Mouse (Mus musculus) left cerebral cortex, adult 11 months (tissue): Measurements from ENCODE around the gene Txlng.

Experiments
- DNase-seq: peaks from one replicate; pipeline ENCODE4 v3.0.0; 2022; ENCODE audit warnings: low spot score

Txlng gene

DNA sequence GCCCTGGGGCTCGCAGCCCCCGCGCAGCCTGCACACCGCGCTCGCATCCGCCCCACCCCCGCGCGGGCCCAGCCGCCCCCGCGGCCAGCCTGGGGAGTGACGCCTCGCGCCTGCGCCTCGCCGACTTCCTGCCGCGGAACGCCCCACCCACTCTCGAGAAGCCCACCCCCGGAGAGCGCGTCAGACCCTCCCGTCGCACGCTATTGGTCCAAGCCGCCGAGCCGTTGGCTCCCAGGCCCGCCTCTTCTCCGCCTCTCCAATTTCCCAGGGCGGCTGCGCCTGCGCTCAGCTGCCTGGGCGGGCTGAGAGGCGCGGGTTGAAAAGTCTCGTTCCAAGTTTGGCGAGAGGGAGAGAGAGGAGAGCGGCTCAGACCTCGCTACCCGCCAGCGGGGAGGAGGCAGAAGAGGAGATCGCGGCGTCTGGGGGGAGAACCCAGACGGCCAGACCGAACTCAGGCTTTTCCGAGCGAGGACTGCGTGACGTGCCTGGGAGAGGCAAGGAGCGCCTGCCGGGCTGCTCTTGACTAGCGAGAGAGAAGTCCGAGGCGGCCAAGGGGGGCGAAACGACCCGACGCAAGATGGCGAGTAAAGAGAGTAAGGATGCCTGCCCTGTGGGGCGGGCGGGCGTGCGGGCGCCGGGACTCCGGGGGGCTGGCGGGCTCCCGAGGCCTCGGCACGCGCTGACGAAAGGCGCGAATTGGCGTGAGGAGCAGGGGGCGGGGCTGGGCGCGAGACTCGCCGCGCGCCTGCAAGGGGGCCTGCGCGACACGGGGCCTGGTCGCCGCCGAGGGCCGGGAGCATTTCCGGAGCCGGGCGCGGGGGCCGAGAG lies 68.9 kb downstream of the Txlng start, which contains the start of gene Rbbp7:
TSS of gene Rbbp7 (plus strand) at position 288 of the 828 bp plus-strand sequence.
- DNase-seq: peak; percentile 85

DNA sequence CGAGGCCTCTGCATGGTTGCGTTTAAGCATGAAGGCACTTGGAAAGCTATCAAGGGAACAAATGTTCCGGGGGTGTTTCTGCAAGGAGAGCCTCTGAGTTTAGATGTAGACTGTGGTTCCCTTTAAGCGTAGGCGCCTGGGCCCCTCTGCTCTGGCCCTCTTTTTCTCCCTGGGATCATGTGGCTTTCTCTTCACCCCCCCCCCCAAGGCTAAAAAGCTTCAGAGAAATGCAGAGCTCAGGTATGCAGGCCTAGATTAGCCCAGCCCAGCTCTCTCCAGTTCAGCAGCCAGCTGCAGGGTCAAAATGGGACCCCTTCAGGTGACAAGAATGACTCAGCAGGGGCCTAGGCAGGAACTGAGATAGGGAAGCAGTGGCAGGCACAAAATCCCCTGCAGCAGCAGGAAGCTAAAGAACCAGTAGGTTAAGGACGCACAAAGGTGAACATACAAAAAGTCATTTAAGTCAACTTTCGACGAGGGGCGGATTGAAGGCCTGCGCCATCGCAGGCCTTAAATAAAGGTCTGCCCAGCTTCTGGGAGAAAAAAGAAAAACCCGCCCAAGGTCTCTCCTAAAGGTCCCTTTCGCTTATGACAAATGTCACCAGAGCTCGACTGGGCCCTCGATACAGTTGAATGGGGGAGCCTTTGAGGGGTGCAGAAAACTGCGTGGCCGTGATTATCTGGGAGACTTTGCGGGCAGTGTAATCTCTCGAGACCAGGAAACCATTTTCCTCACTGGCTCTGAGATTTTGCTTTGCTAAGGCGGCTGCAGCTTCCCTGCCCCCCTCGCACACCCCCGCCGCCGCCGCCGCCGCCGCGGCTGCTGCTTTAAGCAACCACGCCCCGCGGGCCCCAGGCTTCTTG lies 69.8 kb downstream of the Txlng start:
- DNase-seq: peak; percentile 48

DNA sequence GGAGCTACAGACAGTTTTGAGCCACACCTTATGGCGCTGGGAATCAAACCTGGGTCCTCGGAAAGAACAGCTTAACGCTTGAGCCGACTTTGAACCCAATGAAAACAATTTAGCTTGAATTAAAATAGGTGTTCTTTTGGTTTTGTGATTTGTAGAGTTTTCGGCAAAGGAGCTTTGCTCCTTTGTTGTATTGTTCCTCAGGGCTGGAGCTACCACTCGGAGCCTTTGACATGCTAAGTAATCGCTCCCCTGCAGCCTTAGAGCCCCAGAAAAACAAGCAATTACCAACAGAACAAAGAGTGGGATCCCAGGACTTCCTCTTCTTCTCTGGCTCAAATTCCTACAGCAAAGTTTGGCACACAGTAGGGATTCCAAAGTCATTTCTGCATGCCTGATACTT lies 73.2 kb downstream of the Txlng start:
- DNase-seq: no peak

DNA sequence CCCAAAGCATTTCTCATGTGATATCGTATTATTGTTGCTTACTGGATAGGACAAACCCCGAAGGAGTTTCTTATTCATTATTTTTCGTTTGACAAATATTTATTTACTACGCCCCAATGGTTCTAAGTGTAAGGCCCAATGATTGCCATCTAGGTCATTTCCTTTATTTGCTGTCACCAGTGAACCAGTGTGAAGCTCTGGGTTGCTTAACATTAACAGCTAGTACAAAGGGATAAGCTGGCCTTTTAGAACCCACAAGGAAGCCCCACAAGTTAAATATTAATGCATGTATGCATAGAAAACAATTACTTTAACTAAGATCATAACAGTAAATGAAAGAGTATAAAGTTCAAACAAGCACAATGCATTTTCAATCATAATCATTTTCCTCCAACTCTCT lies 74.9 kb downstream of the Txlng start:
- DNase-seq: no peak

DNA sequence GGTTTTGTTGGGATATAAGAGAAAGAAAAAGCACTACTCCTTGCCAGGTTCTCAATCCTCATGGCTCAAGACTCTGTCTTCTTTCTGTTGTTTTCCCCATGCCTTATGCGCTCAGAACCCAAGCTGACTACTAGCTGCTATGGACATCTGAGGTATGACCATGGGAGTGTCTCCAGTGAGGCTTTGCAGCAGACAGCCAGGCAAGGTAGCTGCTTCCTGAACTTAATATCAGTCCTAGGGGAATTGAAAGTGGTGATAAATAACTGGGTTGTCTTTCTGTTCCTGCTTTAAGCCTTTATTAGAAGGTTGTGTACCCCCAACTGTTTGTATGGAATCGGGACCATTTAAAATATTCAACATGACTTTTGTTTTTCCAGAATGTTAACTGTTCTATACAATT lies 76.8 kb downstream of the Txlng start:
- DNase-seq: no peak

DNA sequence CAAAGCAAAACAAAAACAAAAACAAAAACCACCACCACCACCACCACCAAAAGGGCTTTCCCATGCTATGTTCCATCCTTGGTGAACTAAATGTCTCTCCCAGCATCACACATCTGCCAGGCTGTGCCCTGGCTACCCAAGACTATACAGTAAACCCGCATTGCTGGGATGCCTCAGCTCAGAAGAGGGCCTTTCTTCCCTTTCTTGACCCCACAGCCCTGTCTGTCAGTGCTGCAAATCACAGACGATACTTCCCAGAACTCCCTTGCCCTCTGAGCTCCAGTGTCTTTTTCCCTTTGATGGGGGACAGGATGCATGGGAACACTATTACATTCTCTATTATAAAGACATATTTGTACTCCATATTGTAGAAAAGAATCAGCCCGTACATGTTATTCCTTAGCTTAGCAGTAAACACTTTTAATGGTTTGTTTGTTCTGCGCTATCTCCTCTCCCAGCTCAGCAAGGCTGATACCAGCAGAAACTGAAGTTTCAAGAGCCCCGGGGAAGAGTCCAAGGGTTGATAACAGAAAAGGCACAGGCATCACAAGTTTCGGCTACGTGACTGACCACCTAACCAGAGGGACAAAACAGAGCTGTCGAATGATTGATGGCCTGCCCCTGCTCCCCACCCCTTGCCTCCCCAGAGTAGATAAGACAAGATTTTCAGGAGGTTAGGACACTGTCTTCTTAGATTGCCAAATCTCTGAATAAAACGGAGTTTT lies 80.4 kb downstream of the Txlng start:
- no peak for DNase-seq

DNA sequence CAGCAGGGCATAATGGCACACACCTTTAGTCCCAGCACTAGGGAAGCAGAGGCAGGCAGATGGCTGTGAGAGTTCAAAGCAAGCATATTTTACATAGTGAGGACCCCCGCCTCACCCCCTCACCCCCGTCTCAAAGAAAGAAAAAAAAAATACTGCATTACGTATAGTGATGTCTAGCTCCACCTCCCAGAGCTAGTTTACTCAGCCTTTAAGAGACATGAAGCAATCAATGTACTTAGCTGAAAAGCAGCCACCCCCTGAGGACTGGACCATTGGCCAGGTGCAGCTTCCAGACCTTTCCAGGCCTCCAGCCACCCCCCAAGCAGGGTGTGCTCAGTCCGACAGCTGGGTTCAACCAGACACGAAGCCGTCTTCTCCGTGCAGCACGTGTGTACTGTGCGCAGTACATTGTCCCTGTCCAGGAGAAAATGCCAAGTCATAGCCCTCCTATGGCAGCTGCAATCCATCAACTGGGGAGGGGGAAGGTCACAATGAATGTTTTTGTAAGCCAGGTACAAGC lies 93.1 kb downstream of the Txlng start:
- no peak for DNase-seq

DNA sequence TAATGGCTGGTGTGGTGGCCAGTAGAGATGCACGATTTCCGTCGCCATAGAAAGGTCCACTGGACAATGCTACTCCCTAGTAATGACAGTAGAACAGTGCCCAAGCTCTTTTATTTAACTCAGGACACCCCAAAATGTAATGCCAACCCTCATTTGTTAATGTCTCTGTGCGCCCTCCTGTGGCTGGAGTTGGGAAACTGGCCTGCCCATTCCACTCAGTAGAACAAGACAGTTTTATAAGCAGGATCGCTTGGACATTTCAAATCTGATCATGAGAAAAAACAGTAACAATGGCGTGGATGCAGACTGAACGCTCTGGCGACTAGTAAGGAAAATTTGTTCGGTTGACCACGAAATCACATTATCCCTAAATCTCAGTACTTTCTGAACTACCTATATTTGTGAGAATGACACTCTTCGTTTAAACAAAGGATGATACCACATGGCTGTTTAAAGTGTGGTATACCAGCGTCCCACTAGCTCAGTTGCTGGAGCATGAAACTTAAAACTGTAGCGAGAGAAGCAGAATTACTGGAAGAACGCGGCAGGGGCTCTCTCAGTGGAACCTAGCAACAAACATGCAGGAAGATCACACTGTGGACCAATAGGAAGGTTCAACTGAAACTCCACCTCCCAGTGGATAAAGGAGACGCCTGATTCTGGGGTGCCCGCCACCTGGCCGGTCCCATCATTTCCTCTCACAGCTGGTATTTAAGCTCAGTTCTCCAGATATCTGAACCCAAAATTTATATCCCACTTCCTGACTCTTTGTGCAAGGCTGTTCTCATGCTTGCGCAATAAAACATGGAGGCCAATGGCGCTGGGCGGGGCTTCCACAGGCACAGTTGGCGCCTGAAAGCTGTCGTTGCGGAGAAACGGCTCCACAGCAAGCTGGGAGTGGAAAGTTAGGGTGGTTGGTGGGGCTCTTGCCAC lies 94.0 kb downstream of the Txlng start:
- peak; percentile 47 for DNase-seq

DNA sequence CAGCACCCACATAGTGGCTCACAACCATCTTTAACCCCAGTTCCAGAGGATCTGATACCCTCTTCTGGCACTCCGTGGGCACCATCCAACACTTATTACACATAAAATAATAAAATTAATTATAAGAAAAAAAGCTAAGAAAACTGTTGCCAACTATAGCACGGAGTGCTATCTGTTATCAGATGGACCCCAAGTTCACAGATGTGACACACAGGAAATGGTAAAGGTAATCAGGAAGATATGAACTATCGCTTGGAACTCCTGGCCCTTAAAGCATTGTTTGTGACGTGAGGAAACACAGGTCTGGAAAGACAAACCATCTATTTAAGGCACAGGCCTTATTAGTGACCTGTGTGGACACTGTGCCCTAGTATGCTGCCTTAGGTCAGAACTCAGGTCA lies 99.2 kb downstream of the Txlng start:
- DNase-seq: no peak
